Mouse (Mus musculus): ENCODE measurements around the gene Tesk1. TPM values are rescaled to one million over a fixed set of nuclear protein-coding genes. Genes with fewer than 3 reads are reported as not detected.
A peak's percentile ranks its signal among the peaks of the same experiment; 100 is the strongest.

Gene Tesk1
- polyA plus RNA-seq, 1 experiment from 2014 or later: 15.4 TPM

DNA sequence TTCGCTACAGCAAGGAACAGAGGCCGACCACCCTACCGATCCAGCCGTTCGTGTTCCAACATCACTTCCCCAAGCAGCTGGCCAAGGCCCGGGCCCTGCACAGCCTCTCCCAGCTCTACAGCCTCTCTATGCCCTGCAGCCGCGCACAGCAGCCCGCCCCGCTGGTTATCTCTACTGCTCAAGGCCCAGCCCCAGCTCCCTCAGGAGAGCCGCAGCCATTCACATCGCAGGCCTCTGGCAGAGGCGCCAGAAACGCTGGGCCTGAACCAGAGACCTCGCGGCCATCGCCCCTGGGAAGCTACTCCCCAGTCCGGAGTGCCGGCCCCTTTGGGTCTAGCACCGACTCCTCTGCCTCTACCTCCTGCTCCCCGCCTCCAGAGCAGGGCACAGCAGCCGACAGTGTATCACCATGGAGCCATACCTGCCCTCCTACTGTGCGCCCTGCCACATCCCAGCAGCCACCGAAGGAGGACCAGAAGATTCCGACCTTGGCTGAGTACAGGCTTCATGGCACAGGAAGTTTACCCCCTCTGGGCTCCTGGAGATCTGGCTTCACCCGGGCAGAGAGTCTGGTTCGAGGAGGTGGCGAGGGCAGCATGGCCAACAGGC, 20.0 kb upstream of the Tesk1 start:
- Histone ChIP-seq H3K27me3 (replicated peaks) (peaks cover 51% of the 10 kb centered on the region), H3K4me2 (replicated peaks) (no peak overlapping the region), H3K36me3 (peaks cover 68% of the 10 kb centered on the region), H3K9me3 (no peaks in the 10 kb centered on the region), H3K27ac (no peak overlapping the region), H3K9ac (no peak overlapping the region), H3K4me1 (peaks cover 18% of the 10 kb centered on the region; the same call in 1 of the 2 replicates), H3K4me3 (no peak overlapping the region)
- 79% methylated on average over 28 of the region's 28 CpGs for WGBS
- ATAC-seq (ENCODE audit: low FRiP score, low read depth): peak; percentile 41; the same call in 1 of the 2 replicates

DNA sequence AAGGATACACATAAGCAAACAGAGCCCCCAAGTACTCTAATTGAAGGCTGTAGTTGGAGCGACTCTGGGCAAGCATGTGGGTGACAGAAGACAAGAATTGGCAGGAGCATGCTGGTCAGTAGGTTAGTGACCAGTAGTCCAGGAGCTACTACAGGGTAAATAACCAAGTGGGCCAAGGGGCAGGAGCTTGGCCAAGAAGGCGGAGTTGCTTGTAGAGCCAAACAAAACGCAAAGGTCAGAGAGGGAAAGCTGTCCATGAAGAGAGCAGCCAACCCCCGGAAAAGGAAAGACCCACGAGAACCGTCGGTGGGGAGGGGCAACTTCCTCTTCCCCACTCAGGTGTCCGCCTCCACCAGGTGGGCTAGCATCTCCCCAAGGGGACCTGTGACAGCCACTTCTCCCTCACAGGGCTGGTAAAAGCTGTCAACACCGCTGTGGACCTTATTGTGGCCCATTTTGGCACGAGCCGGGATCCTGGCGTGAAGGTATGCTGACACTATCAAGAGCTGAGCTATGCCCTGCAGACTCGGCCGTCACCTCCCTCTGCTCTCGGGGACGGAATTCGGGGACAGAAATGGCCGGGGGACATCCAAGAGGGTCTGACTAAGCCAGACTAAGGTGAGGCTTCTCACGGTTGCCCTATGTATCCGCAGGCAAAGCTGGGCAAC, 18.3 kb upstream of the Tesk1 start:
- no peak overlapping the region for H3K9ac ChIP-seq
- H3K4me3 ChIP-seq: no peak overlapping the region
- no peaks in the 10 kb centered on the region for H3K9me3 ChIP-seq
- H3K36me3 ChIP-seq: peaks cover 61% of the 10 kb centered on the region
- H3K4me2 ChIP-seq (replicated peaks): no peak overlapping the region
- H3K27ac ChIP-seq: no peak overlapping the region
- H3K4me1 ChIP-seq: peaks cover 26% of the 10 kb centered on the region
- peaks cover 66% of the 10 kb centered on the region for H3K27me3 ChIP-seq (replicated peaks)
- WGBS: 91% methylated on average over 20 of the region's 20 CpGs
- ATAC-seq (ENCODE audit: low FRiP score, low read depth): no peak

DNA sequence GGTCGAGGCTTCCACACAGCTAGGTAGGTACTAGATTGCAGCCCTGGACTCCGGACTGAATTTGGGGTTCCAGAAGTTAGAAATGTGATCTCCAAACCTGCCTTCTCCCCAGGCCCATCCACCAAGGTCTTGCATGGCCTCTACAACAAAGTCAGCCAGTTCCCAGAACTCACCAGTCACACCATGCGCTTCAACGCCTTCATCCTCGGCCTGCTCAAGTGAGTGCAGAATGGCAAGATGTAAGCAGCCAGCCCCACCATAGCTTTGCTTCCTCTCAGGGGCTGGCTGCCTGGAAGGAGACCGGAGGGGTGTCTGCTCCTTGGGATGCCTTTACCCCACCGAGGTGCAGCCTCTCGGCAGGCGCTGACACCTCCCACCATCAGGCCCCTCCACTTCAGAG, 17.7 kb upstream of the Tesk1 start:
- ATAC-seq (ENCODE audit: low FRiP score, low read depth): no peak
- H3K36me3 ChIP-seq: peaks cover 61% of the 10 kb centered on the region
- H3K27ac ChIP-seq: no peak overlapping the region
- peaks cover 32% of the 10 kb centered on the region for H3K4me1 ChIP-seq
- H3K9me3 ChIP-seq: no peaks in the 10 kb centered on the region
- H3K4me2 ChIP-seq (replicated peaks): no peak overlapping the region
- H3K9ac ChIP-seq: no peak overlapping the region
- no peak overlapping the region for H3K4me3 ChIP-seq
- WGBS: 86% methylated on average over 9 of the region's 9 CpGs
- H3K27me3 ChIP-seq (replicated peaks): peaks cover 70% of the 10 kb centered on the region

DNA sequence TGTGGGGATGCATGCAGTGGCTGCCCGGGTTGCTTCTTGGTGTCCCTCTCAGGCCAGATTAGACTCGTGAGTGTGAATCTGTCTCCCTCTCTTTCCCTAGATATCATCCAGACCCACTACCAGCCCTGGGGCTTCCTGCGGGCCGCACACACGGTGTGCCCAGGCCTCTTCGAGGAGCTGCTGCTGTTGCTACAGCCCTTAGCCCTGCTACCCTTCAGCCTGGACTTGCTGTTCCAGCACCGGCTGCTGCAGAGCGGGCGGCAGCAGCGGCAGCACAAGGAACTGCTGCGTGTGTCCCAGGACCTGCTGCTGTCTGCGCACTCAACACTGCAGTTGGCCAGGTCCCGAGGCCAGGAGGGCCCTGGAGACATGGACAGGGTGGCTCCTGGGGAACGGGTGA, 16.5 kb upstream of the Tesk1 start:
- Histone ChIP-seq H3K9me3 (no peaks in the 10 kb centered on the region), H3K27ac (no peak overlapping the region), H3K27me3 (replicated peaks) (peaks cover 70% of the 10 kb centered on the region), H3K4me1 (peaks cover 33% of the 10 kb centered on the region), H3K4me2 (replicated peaks) (peak overlapping the region; percentile 16; the same call in 1 of the 2 replicates), H3K36me3 (peaks cover 61% of the 10 kb centered on the region), H3K4me3 (no peak overlapping the region), H3K9ac (no peak overlapping the region)
- no peak for ATAC-seq (ENCODE audit: low FRiP score, low read depth)
- WGBS: 20% methylated on average over 14 of the region's 14 CpGs

DNA sequence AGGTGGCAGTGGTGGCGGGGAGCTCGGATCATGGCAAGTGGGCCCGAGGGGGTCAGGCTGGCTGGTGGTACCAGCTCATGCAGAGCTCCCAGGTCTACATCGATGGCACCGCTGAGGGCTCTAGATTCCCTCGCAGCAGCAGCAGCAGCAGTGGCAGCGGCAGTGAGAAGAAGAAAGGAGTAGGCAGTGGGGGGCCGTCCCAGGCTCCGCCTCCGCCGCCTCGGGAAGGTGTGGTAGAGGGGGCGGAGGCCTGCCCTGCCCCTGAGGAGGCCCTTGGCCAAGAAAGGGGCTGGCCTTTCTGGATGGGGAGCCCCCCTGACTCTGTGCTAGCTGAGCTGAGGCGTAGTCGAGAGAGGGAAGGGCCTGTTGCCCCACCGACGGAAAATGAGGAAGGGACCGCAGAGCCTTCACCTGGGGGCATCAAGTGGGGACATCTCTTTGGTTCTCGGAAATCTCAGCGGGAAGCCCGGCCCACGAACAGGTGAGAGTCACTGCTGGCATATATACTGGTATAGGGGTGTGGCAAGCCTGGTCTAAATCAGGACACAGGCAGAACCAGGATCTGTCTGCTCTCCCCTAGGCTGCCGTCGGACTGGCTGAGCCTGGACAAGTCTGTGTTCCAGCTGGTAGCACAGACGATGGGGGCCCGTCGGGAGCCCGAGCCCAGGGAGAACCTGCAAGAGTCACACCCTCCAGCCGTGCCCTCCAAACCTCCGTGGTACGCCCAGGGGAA, 15.9 kb upstream of the Tesk1 start:
- Histone ChIP-seq H3K4me1 (peaks cover 33% of the 10 kb centered on the region), H3K4me2 (replicated peaks) (peak overlapping the region; percentile 16; the same call in 1 of the 2 replicates), H3K27ac (no peak overlapping the region), H3K4me3 (no peak overlapping the region), H3K9me3 (no peaks in the 10 kb centered on the region), H3K36me3 (peaks cover 61% of the 10 kb centered on the region), H3K27me3 (replicated peaks) (peaks cover 70% of the 10 kb centered on the region), H3K9ac (no peak overlapping the region; the same call in 1 of the 2 replicates)
- 18% methylated on average over 31 of the region's 31 CpGs for WGBS
- no peak for ATAC-seq (ENCODE audit: low FRiP score, low read depth)

DNA sequence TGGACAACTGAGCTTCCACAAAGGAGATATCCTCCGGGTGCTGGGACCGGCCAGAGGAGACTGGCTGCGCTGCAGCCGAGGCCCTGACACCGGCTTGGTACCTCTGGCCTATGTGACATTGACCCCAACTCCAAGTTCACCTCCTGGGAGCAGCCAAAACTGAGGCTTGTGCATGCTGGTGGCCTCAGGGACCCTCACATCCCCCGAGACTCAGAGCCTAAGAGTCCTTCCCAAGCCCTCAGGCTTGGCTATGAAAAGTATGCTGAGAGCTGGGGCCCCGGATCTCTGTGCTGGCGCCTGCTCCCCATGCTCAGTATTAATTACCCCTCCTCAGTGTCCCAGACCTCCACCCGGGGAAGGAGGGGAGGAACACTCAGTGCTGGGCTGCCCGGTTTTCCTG, 15.3 kb upstream of the Tesk1 start:
- Histone ChIP-seq H3K4me1 (peaks cover 33% of the 10 kb centered on the region), H3K9me3 (no peaks in the 10 kb centered on the region), H3K4me3 (no peak overlapping the region), H3K9ac (no peak overlapping the region), H3K27me3 (replicated peaks) (peaks cover 69% of the 10 kb centered on the region), H3K36me3 (peaks cover 57% of the 10 kb centered on the region), H3K4me2 (replicated peaks) (no peak overlapping the region), H3K27ac (no peak overlapping the region)
- no peak for ATAC-seq (ENCODE audit: low FRiP score, low read depth)
- 45% methylated on average over 10 of the region's 10 CpGs for WGBS

DNA sequence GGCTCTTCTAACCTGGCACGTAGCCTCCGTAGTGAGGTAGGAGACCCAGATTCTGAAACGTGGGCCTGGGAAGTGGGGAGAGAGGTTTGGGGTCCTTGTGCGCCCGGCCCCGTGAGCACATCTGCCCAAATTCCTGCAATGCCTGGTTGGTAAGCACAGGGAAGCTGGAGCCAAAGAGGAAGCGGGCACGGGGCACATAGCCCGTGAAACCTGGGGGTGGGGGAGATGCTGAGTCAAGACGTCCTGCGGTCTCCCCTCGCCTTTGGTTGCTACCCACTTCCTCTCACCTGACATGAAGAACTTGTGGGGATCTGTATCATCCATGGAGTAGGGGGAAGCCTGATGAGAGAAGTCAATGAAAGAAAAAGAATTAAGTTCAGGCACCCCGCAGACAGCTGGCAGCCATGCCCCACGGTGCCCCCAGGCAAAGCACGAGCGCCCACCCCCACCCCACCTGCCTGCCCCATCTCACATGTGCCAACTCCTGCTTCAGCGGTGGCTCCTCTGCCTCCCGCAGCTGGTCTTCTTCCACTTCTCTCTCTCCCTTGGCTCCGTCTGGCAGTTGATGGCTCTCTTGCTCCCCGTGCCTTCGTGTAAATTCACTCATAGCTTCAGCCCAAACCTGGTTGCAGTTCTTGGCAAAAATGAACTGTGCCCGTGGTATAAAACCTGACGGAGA, 14.1 kb upstream of the Tesk1 start:
- WGBS: 20% methylated on average over 23 of the region's 23 CpGs
- ATAC-seq (ENCODE audit: low FRiP score, low read depth): no peak
- Histone ChIP-seq H3K27ac (no peak overlapping the region), H3K36me3 (peaks cover 46% of the 10 kb centered on the region), H3K4me3 (no peak overlapping the region), H3K9me3 (no peaks in the 10 kb centered on the region), H3K4me1 (peaks cover 33% of the 10 kb centered on the region), H3K27me3 (replicated peaks) (peaks cover 60% of the 10 kb centered on the region), H3K9ac (no peak overlapping the region), H3K4me2 (replicated peaks) (peak overlapping the region; percentile 27; the same call in 1 of the 2 replicates)

DNA sequence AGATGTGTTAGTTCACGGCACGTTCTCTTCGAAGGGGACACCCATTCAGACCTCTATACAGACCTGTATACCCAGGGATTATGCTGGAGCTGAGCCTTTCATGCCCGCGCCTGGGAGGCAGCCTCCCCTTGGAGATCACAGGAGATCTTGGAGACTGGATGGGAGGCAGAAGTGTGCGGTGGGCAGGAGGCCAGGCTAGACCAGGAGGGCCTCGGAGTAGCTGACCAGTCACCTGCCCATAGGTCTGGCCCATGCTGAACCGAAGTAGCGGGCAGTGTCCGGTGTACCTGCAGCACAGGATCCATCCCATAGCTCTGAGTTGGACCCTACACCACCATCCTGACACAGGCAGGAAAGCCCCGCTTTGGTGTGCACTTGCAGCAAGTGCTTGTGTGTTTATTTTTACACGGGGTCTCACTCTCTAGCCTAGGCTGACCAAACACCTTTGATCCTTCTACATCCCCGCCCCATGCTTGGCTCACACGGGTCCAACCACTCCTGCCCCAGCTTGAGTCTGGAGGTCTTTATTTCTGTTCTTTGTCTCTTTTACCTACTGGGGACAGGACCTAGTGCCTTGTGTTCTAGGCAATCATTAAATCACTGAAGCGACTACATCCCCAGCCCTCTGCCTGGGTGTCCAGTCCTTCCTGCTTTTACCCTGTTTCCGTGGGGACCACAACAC, 13.4 kb upstream of the Tesk1 start:
- H3K36me3 ChIP-seq: peaks cover 39% of the 10 kb centered on the region
- peak overlapping the region; percentile 29; the same call in 1 of the 2 replicates for H3K9ac ChIP-seq
- peaks cover 53% of the 10 kb centered on the region for H3K27me3 ChIP-seq (replicated peaks)
- no peak overlapping the region for H3K27ac ChIP-seq
- 26% methylated on average over 16 of the region's 16 CpGs for WGBS
- peak; percentile 11; the same call in 1 of the 2 replicates for ATAC-seq (ENCODE audit: low FRiP score, low read depth)
- peaks cover 33% of the 10 kb centered on the region for H3K4me1 ChIP-seq
- H3K4me3 ChIP-seq: no peak overlapping the region
- H3K9me3 ChIP-seq: no peaks in the 10 kb centered on the region
- H3K4me2 ChIP-seq (replicated peaks): peak overlapping the region; percentile 32; the same call in 1 of the 2 replicates

DNA sequence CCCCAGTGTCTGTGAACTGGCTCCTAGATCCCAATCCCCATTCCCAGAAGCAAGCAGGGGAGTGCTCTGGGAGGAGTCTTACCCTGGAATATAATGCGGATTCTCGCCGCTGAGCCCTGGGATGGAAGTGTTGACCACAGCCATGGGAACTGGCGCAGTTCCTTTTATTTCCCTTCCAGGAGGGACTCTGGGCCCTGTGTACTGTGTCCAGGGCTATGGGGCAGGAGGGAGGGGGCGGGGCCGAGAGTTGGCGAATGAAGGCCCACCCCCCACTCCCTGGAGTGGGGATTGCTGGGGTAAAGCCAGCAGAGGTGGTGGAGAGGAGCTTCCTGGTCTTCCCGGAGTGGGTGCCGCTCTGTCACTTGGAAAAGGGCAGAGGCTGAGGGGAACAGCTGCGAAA, 12.8 kb upstream of the Tesk1 start, which contains the start of gene Fam166b:
Gene Fam166b (minus strand): TSS at position 189 of the 400 bp plus-strand sequence.
- Histone ChIP-seq H3K27me3 (replicated peaks) (peaks cover 47% of the 10 kb centered on the region), H3K9ac (peak within 1 kb of the TSS; percentile 29; the same call in 1 of the 2 replicates), H3K4me1 (peaks cover 33% of the 10 kb centered on the region), H3K4me2 (replicated peaks) (peak within 1 kb of the TSS; percentile 32; the same call in 1 of the 2 replicates), H3K9me3 (no peaks in the 10 kb centered on the region), H3K4me3 (no peak within 1 kb of the TSS), H3K36me3 (peaks cover 33% of the 10 kb centered on the region), H3K27ac (no peak within 1 kb of the TSS)
- 7% methylated on average over 10 of the region's 10 CpGs for WGBS
- 0 out of 2 replicates have a peak, but pooled peaks have one; percentile 12 for ATAC-seq (ENCODE audit: low FRiP score, low read depth)

DNA sequence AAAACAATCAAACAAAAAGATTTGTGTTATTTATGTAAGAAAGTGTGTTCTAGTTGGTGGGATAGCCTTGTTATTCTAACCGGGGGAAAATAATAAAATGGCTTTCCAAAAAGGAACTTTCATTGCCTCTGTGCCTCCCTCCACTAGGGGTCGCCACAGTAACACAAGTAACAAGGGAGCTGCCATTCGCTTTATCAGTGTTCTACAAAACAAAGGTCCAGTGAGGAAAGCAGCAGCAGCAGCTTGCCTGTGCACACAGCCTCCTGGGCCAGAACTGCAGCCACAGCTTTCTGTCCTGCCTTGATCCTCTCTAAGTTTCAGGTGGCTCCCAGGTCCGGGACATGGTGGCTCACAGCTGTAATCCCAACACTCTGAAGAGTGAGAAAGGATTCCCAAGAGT, 10.0 kb upstream of the Tesk1 start:
- Histone ChIP-seq H3K27ac (peak overlapping the region; percentile 42; the same call in 1 of the 2 replicates), H3K4me1 (peaks cover 19% of the 10 kb centered on the region)

DNA sequence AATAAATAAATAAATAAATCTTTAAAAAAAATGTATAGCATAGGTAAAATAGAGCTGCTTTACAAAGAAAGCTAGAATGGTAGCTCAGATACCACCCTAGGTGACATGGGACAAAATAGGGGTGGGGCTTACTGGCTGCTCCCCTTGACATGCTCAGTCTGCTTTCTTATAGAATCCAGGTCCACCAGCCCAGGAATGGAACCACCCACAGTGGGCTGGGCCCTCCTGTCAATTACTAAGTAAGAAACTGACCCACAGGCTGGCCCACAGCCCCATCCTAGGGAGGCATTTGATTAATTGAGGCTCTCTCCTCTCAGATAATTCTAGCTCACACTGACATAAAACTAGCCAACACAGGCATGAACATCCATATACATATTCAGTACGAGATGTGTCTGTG, 8.9 kb upstream of the Tesk1 start:
- H3K9me3 ChIP-seq: no peaks in the 10 kb centered on the region
- H3K4me1 ChIP-seq: peaks cover 12% of the 10 kb centered on the region
- no peak overlapping the region for H3K4me3 ChIP-seq
- no peak overlapping the region for H3K4me2 ChIP-seq (replicated peaks)
- no peak overlapping the region for H3K9ac ChIP-seq
- peaks cover 8% of the 10 kb centered on the region for H3K27me3 ChIP-seq (replicated peaks)
- no peak overlapping the region for H3K27ac ChIP-seq
- H3K36me3 ChIP-seq: no peaks in the 10 kb centered on the region
- 90% methylated on average over 1 of the region's 1 CpGs for WGBS
- ATAC-seq (ENCODE audit: low FRiP score, low read depth): no peak

More for the DNA sequence above, 10.0 kb upstream of the Tesk1 start:
- Histone ChIP-seq H3K9me3 (no peaks in the 10 kb centered on the region), H3K4me2 (replicated peaks) (no peak overlapping the region), H3K4me3 (no peak overlapping the region), H3K9ac (no peak overlapping the region), H3K36me3 (peaks cover 5% of the 10 kb centered on the region), H3K27me3 (replicated peaks) (peaks cover 19% of the 10 kb centered on the region)
- WGBS: 3% methylated on average over 4 of the region's 4 CpGs
- peak; percentile 18; the same call in 1 of the 2 replicates for ATAC-seq (ENCODE audit: low FRiP score, low read depth)

Measured in neural tube, embryonic 12.5 days (tissue).